Mouse (Mus musculus): Measurements from ENCODE around the gene Chmp4b.

Gene Chmp4b

GRCm38 (mm10) chr2:154651363-154651762 lies at the start of gene Chmp4b:
TSS of gene Chmp4b (plus strand) at chr2:154651705.
- no peak for DNase-seq (ENCODE audit: low read depth, low spot score)

GRCm38 (mm10) chr2:154603007-154603637 lies 48.4 kb upstream of the Chmp4b start:
- DNase-seq (ENCODE audit: low read depth, low spot score): no peak

GRCm38 (mm10) chr2:154603638-154604153 lies 47.8 kb upstream of the Chmp4b start, which contains the start of gene Pxmp4:
TSS of gene Pxmp4 (minus strand) at chr2:154603708.
- peak; percentile 98 for DNase-seq (ENCODE audit: low read depth, low spot score)

- peak; percentile 74 for DNase-seq (ENCODE audit: low read depth, low spot score)
Measured at GRCm38 (mm10) chr2:154604156-154604555, 47.3 kb upstream of the Chmp4b start.

- DNase-seq (ENCODE audit: low read depth, low spot score): no peak
Measured at GRCm38 (mm10) chr2:154606965-154607364, 44.5 kb upstream of the Chmp4b start.

GRCm38 (mm10) chr2:154609050-154609767 lies 42.3 kb upstream of the Chmp4b start:
- DNase-seq (ENCODE audit: low read depth, low spot score): peak; percentile 17

- DNase-seq (ENCODE audit: low read depth, low spot score): peak; percentile 95
Measured at GRCm38 (mm10) chr2:154613118-154614115, 38.1 kb upstream of the Chmp4b start, which contains the start of the genes Zfp341 and 4930519P11Rik. TSS of gene Zfp341 (plus strand) at chr2:154613297. TSS of gene 4930519P11Rik (minus strand) at chr2:154613437.

- DNase-seq (ENCODE audit: low read depth, low spot score): no peak
Measured at GRCm38 (mm10) chr2:154614841-154615576, 36.5 kb upstream of the Chmp4b start.

GRCm38 (mm10) chr2:154615674-154616073 lies 35.8 kb upstream of the Chmp4b start:
- peak; percentile 81 for DNase-seq (ENCODE audit: low read depth, low spot score)

- no peak for DNase-seq (ENCODE audit: low read depth, low spot score)
Measured at GRCm38 (mm10) chr2:154617061-154617460, 34.4 kb upstream of the Chmp4b start.

GRCm38 (mm10) chr2:154621684-154622083 lies 29.8 kb upstream of the Chmp4b start:
- no peak for DNase-seq (ENCODE audit: low read depth, low spot score)

GRCm38 (mm10) chr2:154624137-154624536 lies 27.4 kb upstream of the Chmp4b start:
- DNase-seq (ENCODE audit: low read depth, low spot score): no peak

- no peak for DNase-seq (ENCODE audit: low read depth, low spot score)
Measured at GRCm38 (mm10) chr2:154630531-154630930, 21.0 kb upstream of the Chmp4b start.

GRCm38 (mm10) chr2:154632203-154632780 lies 19.2 kb upstream of the Chmp4b start:
- no peak for DNase-seq (ENCODE audit: low read depth, low spot score)

GRCm38 (mm10) chr2:154633039-154633742 lies 18.3 kb upstream of the Chmp4b start:
- no peak for DNase-seq (ENCODE audit: low read depth, low spot score)

GRCm38 (mm10) chr2:154633876-154634644 lies 17.4 kb upstream of the Chmp4b start:
- DNase-seq (ENCODE audit: low read depth, low spot score): no peak

GRCm38 (mm10) chr2:154635826-154636225 lies 15.7 kb upstream of the Chmp4b start:
- no peak for DNase-seq (ENCODE audit: low read depth, low spot score)

- no peak for DNase-seq (ENCODE audit: low read depth, low spot score)
Measured at GRCm38 (mm10) chr2:154638521-154638920, 13.0 kb upstream of the Chmp4b start.

GRCm38 (mm10) chr2:154639115-154639514 lies 12.4 kb upstream of the Chmp4b start:
- no peak for DNase-seq (ENCODE audit: low read depth, low spot score)

All from CD4-positive helper T cell, adult 2 months (primary cell).